Mouse (Mus musculus) stomach, embryonic 14.5 days (tissue): ENCODE results near the gene Mymx. TPM values are rescaled to one million over a fixed set of nuclear protein-coding genes. Genes with fewer than 3 reads are reported as not detected.

ENCODE experiments used
- ATAC-seq: fragments of 200-750 bp; cut with Nextera tagmentation; 2 replicates; pipeline ENCODE4 v1.8.0; 2017; ENCODE audit warnings: low read depth, moderate TSS enrichment; ENCODE audit not compliant: insufficient number of reproducible peaks, insufficient read depth, low FRiP score
- H3K27ac ChIP-seq: fragments of 300-500 bp; sonication (generic); 2 replicates; pipeline ENCODE4 v1.5.1; 2014; ENCODE audit warnings: mild to moderate bottlenecking, low read length, moderate library complexity, mixed read lengths
- H3K27me3 ChIP-seq: fragments of 300-500 bp; sonication (generic); 2 replicates; pipeline ENCODE4 v1.6.1; 2014; ENCODE audit warnings: low read length, control low read depth, mixed read lengths; ENCODE audit not compliant: control insufficient read depth, insufficient read depth
- H3K36me3 ChIP-seq: fragments of 300-500 bp; sonication (generic); 2 replicates; pipeline ENCODE4 v1.6.1; 2014; ENCODE audit warnings: mild to moderate bottlenecking, control low read depth, low read length, moderate library complexity, mixed read lengths; ENCODE audit not compliant: control insufficient read depth, insufficient read depth
- H3K4me1 ChIP-seq: fragments of 300-500 bp; sonication (generic); 2 replicates; pipeline ENCODE4 v1.6.1; 2014; ENCODE audit warnings: low read length, control low read depth, mixed read lengths; ENCODE audit not compliant: control insufficient read depth, insufficient read depth
- H3K4me2 ChIP-seq: fragments of 300-500 bp; sonication (generic); replicated peaks from 2 replicates; pipeline ENCODE4 v1.6.1; 2014; ENCODE audit warnings: low read depth, low read length, control low read depth
- H3K4me3 ChIP-seq: fragments of 300-500 bp; sonication (generic); 2 replicates; pipeline ENCODE4 v1.5.1; 2014; ENCODE audit warnings: low read depth, low read length, control low read depth
- H3K9ac ChIP-seq: fragments of 300-500 bp; sonication (generic); replicated peaks from 2 replicates; pipeline ENCODE4 v1.6.1; 2014; ENCODE audit warnings: low read depth, mild to moderate bottlenecking, control low read depth, low read length, moderate library complexity, mixed read lengths
- H3K9me3 ChIP-seq: fragments of 300-500 bp; sonication (generic); 2 replicates; pipeline ENCODE4 v1.6.1; 2016; ENCODE audit warnings: low read depth, low read length, control low read depth; ENCODE audit not compliant: control insufficient read depth
- WGBS: fragments of 180-500 bp; shearing (Covaris S2); extraction: QIAGEN DNeasy Blood & Tissue Kit; methylation state at CpG from one replicate; pipeline ENCODE4 v1.1.7; 2014; 5-methylcytosine and 5-hydroxymethylcytosine counted together
- polyA plus RNA-seq: library from polyadenylated mRNA; unstranded; fragments of >200 nt; fragmentation: Nextera tagmentation; extraction: Ambion mirVana; gene quantifications from 2 replicates; pipeline ENCODE4 v1.2.1, GENCODE M21; 2014

Mymx gene
- polyA plus RNA-seq, 1 experiment from 2014 or later, result 0.36 TPM

DNA sequence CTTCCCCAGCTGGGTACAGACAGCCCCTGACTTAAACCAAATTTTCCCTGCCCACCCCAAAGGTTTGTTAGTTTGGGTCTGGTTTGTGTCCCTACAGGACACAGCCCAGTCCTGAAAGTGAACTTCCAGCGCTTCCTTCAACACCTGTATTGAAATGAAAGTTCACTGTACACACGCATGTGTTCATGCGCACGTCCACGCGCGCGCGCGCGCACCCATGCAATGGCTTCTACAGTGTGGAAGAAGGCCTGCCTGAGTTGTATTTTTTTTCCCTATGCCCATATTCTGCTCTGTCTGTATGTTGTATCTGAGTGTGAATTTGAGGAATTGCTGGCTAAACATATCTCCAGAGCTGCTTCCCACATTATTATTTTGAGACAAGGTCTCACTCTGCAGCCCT is 36.8 kb downstream of the Mymx start:
- H3K36me3 ChIP-seq, result peaks cover 42% of the 10 kb centered on the region
- whole genome bisulfite sequencing, result 89% methylated on average over 11 of the region's 11 CpGs

DNA sequence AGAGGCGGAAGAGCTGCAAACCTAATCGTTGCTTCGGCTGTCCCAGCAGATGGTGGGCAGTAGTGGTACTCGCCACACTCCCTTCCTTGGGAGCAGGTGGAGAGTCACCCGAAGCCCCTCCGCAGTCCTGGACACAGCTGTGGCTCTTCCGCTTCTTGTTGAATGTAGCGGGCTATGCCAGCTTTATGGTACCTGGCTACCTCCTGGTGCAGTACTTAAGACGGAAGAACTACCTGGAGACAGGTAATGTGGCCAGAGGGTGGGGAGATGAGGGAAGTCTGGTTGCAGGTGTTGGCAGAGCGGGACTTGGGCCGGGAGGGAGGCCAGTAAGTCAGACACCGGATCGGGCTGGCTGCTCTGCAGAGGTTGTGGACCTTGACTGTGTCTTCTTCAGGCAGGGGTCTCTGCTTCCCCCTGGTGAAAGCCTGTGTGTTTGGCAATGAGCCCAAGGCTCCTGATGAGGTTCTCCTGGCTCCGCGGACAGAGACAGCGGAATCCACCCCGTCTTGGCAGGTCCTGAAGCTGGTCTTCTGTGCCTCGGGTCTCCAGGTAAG is 37.3 kb downstream of the Mymx start:
- H3K4me3 ChIP-seq, result peak overlapping the region; percentile 85
- peak overlapping the region; percentile 79; the same call in 1 of the 2 replicates for H3K27ac ChIP-seq
- peak; percentile 7; the same call in 1 of the 2 replicates for ATAC-seq
- peaks cover 37% of the 10 kb centered on the region for H3K36me3 ChIP-seq
- peak overlapping the region; percentile 99 for H3K4me2 ChIP-seq
- H3K9me3 ChIP-seq, result no peaks in the 10 kb centered on the region
- WGBS, result 8% methylated on average over 18 of the region's 18 CpGs
- H3K9ac ChIP-seq, result peak overlapping the region; percentile 86
- H3K4me1 ChIP-seq, result peaks cover 12% of the 10 kb centered on the region; the same call in 1 of the 2 replicates
- H3K27me3 ChIP-seq, result no peaks in the 10 kb centered on the region

More for the DNA sequence above, 36.8 kb downstream of the Mymx start:
- peaks cover 15% of the 10 kb centered on the region; the same call in 1 of the 2 replicates for H3K4me1 ChIP-seq
- H3K4me2 ChIP-seq, result peak overlapping the region; percentile 99
- H3K9ac ChIP-seq, result peak overlapping the region; percentile 86; the same call in 1 of the 2 replicates
- no peaks in the 10 kb centered on the region for H3K27me3 ChIP-seq
- no peak for ATAC-seq
- no peaks in the 10 kb centered on the region for H3K9me3 ChIP-seq
- H3K27ac ChIP-seq, result no peak overlapping the region
- peak overlapping the region; percentile 85 for H3K4me3 ChIP-seq

DNA sequence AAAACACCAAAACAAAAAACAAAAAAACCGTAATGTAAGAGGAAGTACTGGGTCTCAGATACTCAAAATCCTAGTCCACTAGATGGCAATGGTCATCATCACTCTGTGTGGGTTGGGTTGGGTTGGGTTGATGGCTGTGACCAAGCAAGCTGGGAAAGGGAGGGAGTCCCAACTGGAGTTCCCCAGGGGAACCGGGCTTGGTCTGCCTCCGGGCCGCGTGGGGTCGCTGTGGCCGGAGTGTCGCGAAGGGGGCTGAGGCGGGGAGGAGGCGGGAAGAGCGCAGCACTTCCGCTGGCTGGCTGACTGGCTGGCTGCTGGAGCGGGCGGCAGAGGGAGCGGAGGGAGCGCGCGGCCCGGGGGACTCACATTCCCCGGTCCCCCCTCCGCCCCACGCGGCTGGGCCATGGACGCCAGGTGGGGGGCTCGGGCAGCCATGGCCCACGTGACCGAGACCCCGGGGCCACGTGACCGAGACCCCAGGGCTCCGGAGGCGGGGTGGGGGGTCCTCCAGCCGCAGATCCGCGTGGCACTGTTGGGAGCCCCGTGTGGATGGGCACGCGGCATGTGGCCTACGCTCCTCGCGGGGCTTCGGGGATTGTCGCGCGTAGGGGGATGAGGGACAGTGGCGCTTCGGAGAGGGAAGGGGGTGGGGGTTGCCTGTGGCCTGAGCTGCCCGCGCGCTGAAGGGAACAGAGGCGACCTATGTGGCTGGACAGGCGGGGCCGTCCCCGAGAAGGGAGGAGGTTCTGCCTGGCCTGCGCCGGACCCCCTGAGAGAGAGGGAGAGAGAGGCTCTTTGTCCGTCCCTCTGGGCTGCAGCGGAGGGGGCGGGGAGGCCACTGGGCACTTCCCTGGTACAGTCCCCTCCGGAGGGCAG is 38.0 kb downstream of the Mymx start, which contains the start of gene Slc35b2:
TSS of gene Slc35b2 (plus strand) at position 220 of the 876 bp plus-strand sequence.
- peak; percentile 86 for ATAC-seq
- Histone ChIP-seq H3K36me3 (peaks cover 30% of the 10 kb centered on the region), H3K9me3 (no peaks in the 10 kb centered on the region), H3K4me2 (peak within 1 kb of the TSS; percentile 99), H3K27me3 (no peaks in the 10 kb centered on the region), H3K4me3 (peak within 1 kb of the TSS; percentile 85), H3K9ac (peak within 1 kb of the TSS; percentile 86), H3K4me1 (peaks cover 12% of the 10 kb centered on the region; the same call in 1 of the 2 replicates), H3K27ac (peak within 1 kb of the TSS; percentile 79)
- WGBS, result under 1% methylated on average over 55 of the region's 61 CpGs

DNA sequence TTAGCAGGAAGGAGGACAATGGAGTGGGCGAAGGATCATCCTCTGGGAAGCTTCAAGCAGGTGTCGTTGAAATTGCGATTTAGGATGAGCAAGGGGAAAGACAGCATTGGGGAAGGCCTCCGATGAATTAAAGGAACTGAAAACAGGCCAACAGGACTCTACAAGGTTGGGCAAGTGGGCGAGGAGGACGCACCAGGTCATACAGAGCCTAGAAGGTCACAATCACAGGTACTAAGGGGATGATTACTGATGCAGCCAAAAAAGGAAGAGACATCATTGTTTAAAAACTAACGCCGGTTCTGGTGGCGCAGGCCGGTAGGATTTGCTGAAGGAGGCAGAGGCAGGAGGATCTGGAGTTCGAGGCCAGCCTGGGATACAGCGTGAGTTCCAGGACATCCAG is 38.7 kb downstream of the Mymx start:
- Histone ChIP-seq H3K4me1 (peaks cover 12% of the 10 kb centered on the region; the same call in 1 of the 2 replicates), H3K27me3 (no peaks in the 10 kb centered on the region), H3K9me3 (no peaks in the 10 kb centered on the region), H3K9ac (no peak overlapping the region), H3K4me2 (peak overlapping the region; percentile 99; the same call in 1 of the 2 replicates), H3K27ac (no peak overlapping the region), H3K36me3 (peaks cover 23% of the 10 kb centered on the region), H3K4me3 (no peak overlapping the region)
- ATAC-seq, result no peak
- 74% methylated on average over 12 of the region's 12 CpGs for WGBS

GRCm38 (mm10) chr17:45559732-45560525 is 42.0 kb downstream of the Mymx start:
- no peak for ATAC-seq
- Histone ChIP-seq H3K4me2 (no peak overlapping the region), H3K27ac (no peak overlapping the region), H3K27me3 (no peaks in the 10 kb centered on the region), H3K9me3 (no peaks in the 10 kb centered on the region), H3K4me1 (peaks cover 8% of the 10 kb centered on the region), H3K9ac (no peak overlapping the region), H3K4me3 (no peak overlapping the region), H3K36me3 (no peaks in the 10 kb centered on the region)
- WGBS, result 86% methylated on average over 15 of the region's 15 CpGs

DNA sequence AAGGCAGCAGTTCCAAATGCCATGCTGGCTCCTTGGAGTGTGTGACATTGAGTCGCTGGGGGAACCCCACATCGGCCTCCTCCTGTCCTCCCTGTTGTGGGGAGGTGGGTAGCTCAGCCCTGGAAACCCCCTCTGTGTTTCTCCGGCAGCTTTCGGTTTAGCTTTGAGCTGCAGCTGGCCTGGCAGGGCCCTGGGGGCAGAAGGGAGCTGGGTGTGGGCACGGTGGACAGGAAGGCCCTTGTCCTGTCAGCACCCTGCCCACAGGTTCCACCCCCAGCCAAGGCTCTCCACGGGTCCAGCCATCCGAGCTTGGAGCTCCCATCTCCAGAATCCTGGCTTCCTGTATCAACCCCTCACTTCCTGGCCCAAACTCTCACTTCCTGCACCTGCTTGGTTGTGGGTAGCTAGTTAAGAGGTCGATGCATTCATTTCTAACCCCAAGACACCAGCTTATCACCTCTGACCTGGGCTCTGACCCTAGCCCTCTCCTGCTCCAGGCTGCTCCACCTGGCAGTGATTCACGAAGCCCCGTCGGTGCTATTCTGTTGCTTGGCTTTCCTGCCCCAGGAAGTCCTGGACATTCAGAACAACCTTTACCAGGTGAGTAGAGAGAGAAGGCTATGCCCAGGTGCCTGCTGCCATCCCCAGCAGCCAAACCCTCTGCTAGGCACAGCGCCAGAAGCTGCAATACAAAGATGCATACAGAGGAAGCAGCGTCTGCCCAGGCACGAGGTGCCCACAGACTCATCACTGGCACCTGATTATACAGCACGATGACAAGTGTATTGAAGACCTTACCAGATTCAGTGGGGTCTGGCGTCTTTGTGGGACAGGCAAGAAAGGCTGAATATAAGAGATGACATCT is 43.7 kb downstream of the Mymx start:
- no peaks in the 10 kb centered on the region for H3K27me3 ChIP-seq
- ATAC-seq, result no peak
- 71% methylated on average over 16 of the region's 16 CpGs for WGBS

DNA sequence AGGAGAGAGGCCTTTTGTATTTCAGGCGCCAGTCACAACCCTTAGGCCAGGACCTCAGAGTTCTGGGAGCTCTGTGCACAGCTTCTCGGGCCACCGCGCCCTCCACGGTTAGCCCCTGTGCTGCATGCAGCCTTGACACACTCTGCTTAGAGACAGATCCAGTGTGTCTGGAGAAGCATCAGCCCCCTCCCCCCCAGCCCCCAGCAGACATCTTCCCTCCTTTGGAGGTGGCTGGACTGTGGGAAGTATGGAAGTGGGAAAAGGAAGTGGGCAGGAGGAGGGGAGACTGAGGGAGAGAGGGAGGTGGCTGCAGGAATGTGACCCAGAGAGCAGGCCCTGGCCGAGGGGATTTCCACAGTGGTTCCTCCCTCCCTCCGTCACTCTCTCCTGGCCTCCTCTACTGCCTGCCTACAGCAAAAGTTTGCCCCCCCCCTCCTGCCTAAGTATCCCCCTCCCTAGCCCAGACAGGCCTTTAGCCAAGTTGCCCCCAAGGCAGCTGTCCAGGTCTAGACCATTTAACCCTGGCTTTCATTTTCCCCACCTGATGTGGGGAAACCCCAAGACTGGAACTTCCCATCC is 44.6 kb downstream of the Mymx start:
- Histone ChIP-seq H3K9ac (no peak overlapping the region), H3K4me1 (peaks cover 4% of the 10 kb centered on the region; the same call in 1 of the 2 replicates), H3K4me2 (0 out of 2 replicates have a peak overlapping the region, but pooled peaks have one; percentile 7), H3K36me3 (no peaks in the 10 kb centered on the region), H3K4me3 (no peak overlapping the region), H3K27me3 (no peaks in the 10 kb centered on the region), H3K27ac (no peak overlapping the region), H3K9me3 (no peaks in the 10 kb centered on the region)
- WGBS, result 65% methylated on average over 7 of the region's 7 CpGs
- ATAC-seq, result no peak

More for the DNA sequence above, 43.7 kb downstream of the Mymx start:
- Histone ChIP-seq H3K9ac (no peak overlapping the region), H3K36me3 (no peaks in the 10 kb centered on the region), H3K27ac (no peak overlapping the region), H3K4me1 (peaks cover 4% of the 10 kb centered on the region; the same call in 1 of the 2 replicates), H3K9me3 (no peaks in the 10 kb centered on the region), H3K4me3 (no peak overlapping the region), H3K4me2 (no peak overlapping the region)
